Mouse (Mus musculus) activated CD4-positive, CD25-positive, alpha-beta regulatory T cell, adult 4 months (primary cell): ENCODE measurements at regions not wholly inside any gene's neighbourhood (a gene's known extent, or its start where the extent isn't known, plus 50 kb on each side); places are given as distances from the start of the nearest gene placed in this dataset.

Experiments used
- ATAC-seq: one replicate; pipeline ENCODE4 v1.8.0; 2017

- no peak for ATAC-seq
Observed at GRCm38 (mm10) chr1:122607309-122607708, 1039.5 kb upstream of the Ddx18 start.

DNA sequence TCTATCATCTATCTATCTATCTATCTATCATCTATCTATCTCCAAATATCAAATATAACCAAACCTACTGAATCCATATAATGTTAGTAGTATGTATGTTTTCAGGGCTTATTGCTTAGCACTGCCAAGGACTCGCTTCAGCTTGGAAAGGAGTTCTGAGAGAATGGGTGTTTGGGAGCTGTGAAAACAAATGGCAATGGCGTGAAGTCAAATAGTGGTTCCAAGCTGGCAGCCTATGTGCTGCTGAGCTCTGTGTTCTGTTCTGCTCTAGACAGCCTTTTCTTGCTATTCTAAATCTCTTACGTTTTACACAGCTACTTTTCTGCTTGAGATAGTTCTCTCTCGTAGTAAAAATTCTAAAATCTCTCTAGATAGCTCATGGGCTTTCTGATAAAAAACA lies 1008.2 kb upstream of the Ddx18 start:
- no peak for ATAC-seq

GRCm38 (mm10) chr1:122551596-122551995 lies 983.8 kb upstream of the Ddx18 start:
- ATAC-seq, result no peak

DNA sequence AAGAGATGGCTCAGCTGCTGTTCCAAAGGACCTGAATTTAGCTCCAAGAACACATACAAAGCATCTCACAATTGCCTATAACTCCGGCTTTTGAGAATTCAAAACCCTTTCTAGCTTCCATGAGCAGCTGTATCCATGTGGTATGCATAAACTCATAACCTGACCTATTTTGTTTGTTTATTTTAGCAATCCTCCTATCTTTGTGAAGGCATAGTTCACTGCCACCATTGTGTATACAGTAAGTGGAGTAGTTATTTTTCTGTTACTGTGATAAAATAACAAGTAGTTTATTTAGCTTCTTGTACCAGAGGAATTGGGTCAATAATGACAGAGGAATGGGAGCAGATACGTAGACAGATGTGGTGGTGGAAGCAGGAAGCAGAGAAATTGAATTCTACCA lies 941.8 kb upstream of the Ddx18 start:
- no peak for ATAC-seq

- ATAC-seq, result no peak
Observed at GRCm38 (mm10) chr1:122501707-122502106, 933.9 kb upstream of the Ddx18 start.

DNA sequence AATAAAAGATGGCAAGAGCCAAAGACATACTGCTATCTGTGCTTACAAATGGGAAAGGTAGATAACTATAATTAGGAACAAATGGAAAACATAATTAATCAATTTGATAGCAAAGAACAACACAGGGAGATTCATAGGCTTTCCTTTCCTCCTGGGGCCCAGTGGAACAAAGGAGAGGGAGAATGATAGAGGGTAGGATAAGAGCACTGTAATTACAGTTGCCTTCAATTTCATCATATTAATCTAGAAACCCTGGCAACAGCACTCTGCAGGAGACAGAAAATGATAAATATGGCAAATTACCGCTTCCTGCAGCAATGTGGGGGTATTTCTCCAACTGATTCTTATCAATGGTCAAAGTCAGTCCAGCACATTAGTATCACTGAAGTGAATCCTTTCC lies 910.2 kb upstream of the Ddx18 start:
- no peak for ATAC-seq

DNA sequence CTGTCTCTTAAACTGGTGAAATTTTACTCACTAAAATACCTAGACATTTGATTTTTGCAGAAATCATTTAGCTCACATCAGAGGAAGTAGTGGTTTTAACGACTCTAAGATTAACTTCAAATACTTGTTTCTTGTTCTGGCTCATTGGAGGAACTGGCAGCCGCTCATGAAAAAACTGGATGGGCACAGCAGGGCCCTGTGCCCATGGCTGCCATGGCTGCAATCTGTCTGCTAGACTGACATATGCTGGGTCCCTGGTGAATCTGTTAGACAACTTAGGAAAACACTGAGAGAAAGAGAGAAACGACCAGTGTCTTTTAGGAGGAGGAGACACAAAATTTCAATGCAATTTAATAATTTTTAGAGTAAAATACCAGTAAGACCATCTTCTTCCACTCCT lies 896.1 kb upstream of the Ddx18 start:
- no peak for ATAC-seq

GRCm38 (mm10) chr1:122459056-122459455 lies 891.3 kb upstream of the Ddx18 start:
- no peak for ATAC-seq

DNA sequence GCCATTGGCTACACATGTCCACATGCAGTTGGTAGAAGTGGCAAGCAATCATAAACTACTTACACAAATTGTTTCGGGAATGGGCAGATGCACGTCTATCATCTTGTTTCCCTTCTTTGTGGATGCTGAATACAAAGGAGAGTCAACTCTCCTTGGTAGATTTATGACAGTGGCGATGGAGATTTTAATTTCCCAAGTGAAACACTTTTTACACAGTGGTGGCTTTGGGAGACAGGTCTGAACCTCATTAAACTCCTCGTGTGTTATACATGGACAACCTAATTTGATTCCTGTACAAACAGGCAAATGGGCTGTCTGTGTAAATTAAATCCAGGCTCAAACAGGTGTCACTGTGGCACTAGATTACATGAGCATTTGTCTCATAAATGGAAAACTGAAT lies 887.1 kb upstream of the Ddx18 start:
- ATAC-seq, result no peak

DNA sequence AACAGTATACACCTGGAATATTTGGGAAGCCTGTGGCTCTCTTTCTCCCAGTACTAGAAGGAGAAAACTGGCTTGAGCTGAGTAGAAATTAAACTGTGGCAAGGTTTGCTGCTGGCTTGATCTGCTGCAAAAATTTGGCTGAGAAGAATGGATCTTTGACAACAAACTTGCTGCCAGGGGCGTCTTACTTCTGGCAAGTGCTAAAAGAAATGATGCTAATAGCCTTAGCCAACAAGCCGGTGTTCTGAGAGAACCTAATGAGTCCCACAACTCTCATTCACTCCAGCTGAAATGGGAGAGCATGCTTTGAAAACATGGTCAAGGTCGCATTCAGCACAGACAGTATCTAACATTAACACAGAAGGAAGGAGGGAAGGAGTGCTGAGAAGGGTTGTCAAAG lies 885.8 kb upstream of the Ddx18 start:
- ATAC-seq, result no peak

DNA sequence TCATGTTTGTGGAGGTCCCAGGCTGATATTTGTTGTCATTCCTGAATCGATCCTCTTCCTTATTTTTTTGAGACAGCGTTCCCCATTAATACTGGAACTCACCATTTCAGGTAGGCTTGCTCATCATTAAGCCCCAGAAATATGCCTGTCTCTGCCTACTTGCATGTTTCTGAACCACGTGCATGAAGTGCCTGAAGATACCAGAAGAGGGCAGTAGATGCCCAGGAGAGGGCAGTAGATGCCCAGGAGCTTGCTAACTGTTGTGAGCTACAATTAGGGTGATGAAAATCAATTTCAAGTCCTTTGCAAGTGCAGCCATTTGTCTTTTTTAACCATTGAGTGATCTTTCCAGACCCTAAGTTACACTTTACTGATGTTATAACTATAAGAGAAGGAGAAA lies 871.6 kb upstream of the Ddx18 start:
- ATAC-seq, result no peak

- ATAC-seq, result no peak
Observed at GRCm38 (mm10) chr1:122423503-122423902, 855.7 kb upstream of the Ddx18 start.

DNA sequence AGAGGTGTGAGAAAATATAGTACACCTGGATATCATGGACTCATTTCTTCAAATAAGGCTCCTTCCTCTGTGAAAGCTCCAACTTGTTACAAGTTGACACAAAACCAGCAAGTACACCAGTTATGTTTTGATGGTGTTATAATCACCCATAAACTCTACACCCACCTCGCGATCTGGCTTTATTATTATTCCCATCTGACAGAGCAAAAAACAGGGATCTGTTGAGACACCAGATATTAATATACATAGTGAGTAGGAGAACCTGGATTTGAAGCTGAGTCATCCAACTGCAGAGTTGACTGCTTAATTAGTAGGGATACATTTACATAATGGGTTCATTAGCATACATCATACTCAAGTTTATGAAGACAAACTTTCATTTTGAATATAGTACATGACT lies 828.6 kb upstream of the Ddx18 start:
- no peak for ATAC-seq

- ATAC-seq, result no peak
Observed at GRCm38 (mm10) chr1:122393660-122394355, 826.0 kb upstream of the Ddx18 start.

DNA sequence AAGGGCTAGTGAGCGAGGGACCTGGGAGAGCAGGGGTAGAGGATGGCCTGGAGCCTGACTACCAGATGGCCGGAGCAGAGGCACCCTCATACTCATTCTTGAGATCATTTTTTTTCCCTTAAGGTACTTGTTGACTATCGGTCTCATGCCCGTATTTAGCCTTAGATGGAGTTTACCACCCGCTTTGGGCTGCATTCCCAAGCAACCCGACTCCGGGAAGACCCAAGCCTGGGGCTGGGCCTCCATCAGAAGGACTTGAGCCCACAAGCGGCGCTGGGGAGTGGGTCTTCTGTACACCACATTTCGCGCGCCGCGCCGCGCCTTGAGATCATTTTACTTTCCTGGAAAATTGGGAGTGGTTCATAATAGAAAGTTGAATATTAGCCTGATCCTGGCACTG lies 789.2 kb upstream of the Ddx18 start:
- ATAC-seq, result peak; percentile 85

DNA sequence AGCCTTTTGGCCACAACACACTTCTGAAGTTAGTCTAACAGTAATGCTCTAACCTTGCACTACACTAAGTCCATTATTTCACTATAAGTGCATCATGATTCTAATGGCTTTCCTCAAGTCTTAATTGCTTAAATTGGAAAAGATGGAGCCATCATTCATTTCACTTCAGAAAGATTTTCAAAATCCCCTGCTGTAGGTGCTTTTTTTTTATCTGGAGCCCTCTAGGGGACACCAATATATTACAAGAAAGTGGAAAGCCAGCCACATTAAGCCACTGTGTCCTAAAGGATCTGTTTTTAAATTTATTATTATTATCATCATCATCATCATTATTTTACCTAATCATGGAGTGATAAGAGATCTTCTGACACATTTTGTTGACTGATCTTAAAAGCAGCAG lies 783.7 kb upstream of the Ddx18 start:
- no peak for ATAC-seq

DNA sequence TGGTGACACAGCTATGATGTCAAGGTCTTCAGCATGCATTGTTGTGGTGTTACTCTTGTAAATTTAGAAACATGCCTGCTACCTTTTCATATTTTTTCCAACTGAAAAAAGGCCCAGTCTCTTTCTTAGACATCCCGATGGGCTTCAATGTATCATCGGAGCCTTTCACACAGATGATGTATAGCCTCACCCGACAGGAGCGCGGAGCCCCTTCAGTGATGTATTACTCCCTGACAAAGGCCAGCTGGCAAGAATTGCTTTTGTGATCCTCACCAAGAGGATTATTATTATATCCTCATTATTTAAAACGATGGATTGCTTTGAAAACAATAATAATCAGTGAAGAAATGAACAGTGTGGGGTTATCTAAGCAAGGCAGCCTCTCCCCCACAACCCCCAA lies 765.5 kb upstream of the Ddx18 start:
- no peak for ATAC-seq

DNA sequence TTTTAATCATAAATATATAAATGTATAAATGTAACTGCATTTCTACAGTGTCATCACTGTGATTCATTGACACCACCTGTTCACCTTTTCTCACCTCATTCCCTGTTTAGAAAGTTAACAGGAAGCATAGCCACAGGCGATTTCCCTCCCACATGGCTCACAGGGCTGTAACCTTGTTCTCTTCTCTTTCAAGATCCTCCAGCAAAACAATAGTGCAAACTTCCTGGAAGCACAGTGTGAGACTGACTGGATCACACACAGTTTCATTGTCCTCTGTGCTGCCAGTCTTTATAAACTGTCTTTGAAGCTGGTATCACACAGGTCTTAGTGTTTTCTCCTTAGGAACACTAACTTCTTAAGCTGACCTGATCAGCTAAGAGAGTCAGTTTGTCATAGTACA lies 760.5 kb upstream of the Ddx18 start:
- no peak for ATAC-seq
